Mouse (Mus musculus): ENCODE results near the gene Shcbp1l. TPM values are rescaled to one million over a fixed set of nuclear protein-coding genes. Genes with fewer than 3 reads are reported as not detected.

Gene Shcbp1l
- total RNA-seq, 2 experiments from 2014 or later = 0.70 to 1.3 TPM

Other genes starting within 250 kb of the Shcbp1l start
- not detected in 2 replicates for gene Lamc2, start 238.7 kb upstream of the Shcbp1l start, total RNA-seq (2014; fragmentation: Nextera tagmentation)
- gene Lamc2, start 238.7 kb upstream of the Shcbp1l start, total RNA-seq (2017) = not detected in 2 replicates
- 2.7 and 3.0 TPM in 2 replicates for gene Lamc1, start 92.4 kb upstream of the Shcbp1l start, total RNA-seq (2014; fragmentation: Nextera tagmentation)
- 0.91 and 1.3 TPM in 2 replicates for gene Lamc1, start 92.4 kb upstream of the Shcbp1l start, total RNA-seq (2017)
- 209 and 268 TPM in 2 replicates for gene Dhx9, start 62.5 kb downstream of the Shcbp1l start, total RNA-seq (2014; fragmentation: Nextera tagmentation)
- 136 and 213 TPM in 2 replicates for gene Dhx9, start 62.5 kb downstream of the Shcbp1l start, total RNA-seq (2017)
- 2.1 and 4.5 TPM in 2 replicates for gene Npl, start 124.9 kb downstream of the Shcbp1l start, total RNA-seq (2014; fragmentation: Nextera tagmentation)
- gene Npl, start 124.9 kb downstream of the Shcbp1l start, total RNA-seq (2017) = 3.4 and 7.2 TPM in 2 replicates
- not detected in 2 replicates for gene Rgs8, start 227.9 kb downstream of the Shcbp1l start, total RNA-seq (2014; fragmentation: Nextera tagmentation)
- gene Rgs8, start 227.9 kb downstream of the Shcbp1l start, total RNA-seq (2017) = not detected in 2 replicates